Mouse (Mus musculus) gonadal fat pad, adult 2 months (tissue): Measurements from ENCODE around the gene Uba1y. TPM values are rescaled to one million over a fixed set of nuclear protein-coding genes. Genes with fewer than 3 reads are reported as not detected.
"Not testable (repeated sequence)": the region's sequence is repeated elsewhere in the genome, so short reads cannot be mapped to it uniquely, and the experiment has no call there.

ENCODE experiments used
- DNase-seq: peaks from one replicate; pipeline ENCODE4 v3.0.0-alpha.2; 2012; ENCODE audit warnings: low read depth
- polyA plus RNA-seq: library from polyadenylated mRNA; depleted of rRNA; stranded (reverse); fragments of >200 nt; gene quantifications from 2 replicates; pipeline ENCODE4 v1.2.3, GENCODE M21; 2012; rRNA removed

Uba1y gene
- polyA plus RNA-seq = 0.04 TPM in 1 of 2 replicates, not detected in the other

- no peak for DNase-seq
Observed at GRCm38 (mm10) chrY:818396-818795, at the start of gene Uba1y. Gene Uba1y (plus strand): TSS chrY:818649.

- not testable (repeated sequence) for DNase-seq
Observed at GRCm38 (mm10) chrY:797309-797708, 21.1 kb upstream of the Uba1y start, which contains the start of gene Zfy1. Gene Zfy1 (minus strand): TSS chrY:797409.

DNA sequence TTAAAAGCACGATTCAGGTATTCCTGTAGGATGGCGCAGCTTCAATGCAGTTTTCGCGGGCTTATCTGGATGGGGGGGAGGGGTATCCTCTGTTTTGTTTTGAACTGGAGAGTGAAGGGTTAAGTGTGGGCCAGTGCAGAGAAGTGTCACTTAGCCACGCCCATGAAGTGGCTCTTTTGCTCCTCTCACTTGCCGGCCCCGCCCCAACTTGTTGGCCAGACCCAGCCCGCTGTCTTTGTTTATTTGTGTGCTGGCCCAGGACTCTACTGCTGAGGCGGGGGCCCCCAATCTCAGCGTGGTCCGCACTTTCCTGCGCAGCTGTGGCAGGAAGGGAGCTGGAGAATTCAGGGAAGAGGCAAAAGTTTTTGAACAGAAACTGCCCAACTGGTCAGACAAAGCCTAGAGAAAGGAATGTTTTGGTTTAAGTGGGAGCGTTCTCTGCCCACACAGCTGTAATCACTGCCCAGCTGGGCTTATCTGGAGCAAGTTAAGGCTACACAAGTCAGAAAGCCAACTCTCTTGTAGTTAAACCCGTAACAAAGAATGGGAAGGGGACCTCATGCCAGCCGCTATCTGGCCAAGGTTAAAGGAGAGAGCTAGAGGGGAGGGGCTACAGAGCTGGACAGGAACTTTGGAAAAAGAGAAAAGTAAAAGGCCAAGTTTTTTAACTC, 9.3 kb upstream of the Uba1y start:
- DNase-seq = no peak

- no peak for DNase-seq
Observed at GRCm38 (mm10) chrY:872404-872803, 54.0 kb downstream of the Uba1y start.

DNA sequence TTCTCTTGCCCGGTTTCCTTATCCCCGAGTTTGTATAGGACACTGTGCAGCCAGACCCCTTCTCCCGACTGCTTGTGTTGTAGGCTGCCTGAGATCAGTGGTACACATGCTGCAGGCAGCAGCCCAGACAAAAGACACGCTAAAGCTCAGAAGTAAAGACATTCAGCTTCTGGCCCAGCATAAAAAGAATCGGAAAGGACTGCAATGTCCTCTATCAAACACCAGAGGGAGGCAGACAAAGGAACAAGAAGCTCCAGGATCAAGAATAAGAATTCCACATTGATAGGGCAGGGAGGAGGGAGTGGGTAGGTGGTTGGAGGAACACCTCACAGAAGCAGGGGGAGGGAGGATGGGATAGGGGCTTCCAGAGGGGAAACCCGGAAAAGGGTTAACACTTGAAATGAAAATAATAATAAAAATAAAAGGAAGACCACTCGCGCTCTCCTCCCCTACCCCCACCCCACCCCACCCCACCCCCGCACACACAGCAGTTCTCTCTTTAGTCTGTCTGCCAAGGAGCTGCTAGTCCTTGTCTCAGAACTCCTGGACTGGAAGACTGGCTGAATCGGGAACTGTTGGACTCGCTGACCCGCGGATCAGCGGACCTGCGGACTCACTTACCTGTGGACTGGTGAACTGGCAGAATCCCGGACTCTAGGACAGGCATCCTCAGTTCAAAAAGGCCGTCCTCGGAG, 54.6 kb downstream of the Uba1y start:
- DNase-seq = no peak

Other genes with a start within 250 kb of the Uba1y start
- gene Zfy1, start 21.2 kb upstream of the Uba1y start, polyA plus RNA-seq = not detected in 2 replicates
- 9.7 and 10.7 TPM in 2 replicates for gene Kdm5d, start 79.1 kb downstream of the Uba1y start, polyA plus RNA-seq
- gene Eif2s3y, start 191.9 kb downstream of the Uba1y start, polyA plus RNA-seq = 12.8 and 22.0 TPM in 2 replicates